Mouse (Mus musculus) 3134 (cell line): ENCODE measurements around the gene Akt2.
"Not testable (repeated sequence)": the region's sequence is repeated elsewhere in the genome, so short reads cannot be mapped to it uniquely, and the experiment has no call there.

Source experiments
- DNase-seq: peaks from one replicate; pipeline ENCODE4 v3.0.0-alpha.2; 2011; ENCODE audit warnings: low spot score; ENCODE audit not compliant: insufficient read length; ENCODE audit errors: extremely low read depth

The Akt2 gene

GRCm38 (mm10) chr7:27612940-27613339 lies 21.6 kb downstream of the Akt2 start:
- no peak for DNase-seq

- no peak for DNase-seq
Measured at GRCm38 (mm10) chr7:27613751-27614499, 22.6 kb downstream of the Akt2 start.

GRCm38 (mm10) chr7:27621028-27621427 lies 29.7 kb downstream of the Akt2 start:
- DNase-seq, result no peak

- DNase-seq, result no peak
Measured at GRCm38 (mm10) chr7:27622234-27622633, 30.9 kb downstream of the Akt2 start.

GRCm38 (mm10) chr7:27624967-27625366 lies 33.6 kb downstream of the Akt2 start:
- no peak for DNase-seq

- DNase-seq, result no peak
Measured at GRCm38 (mm10) chr7:27627707-27628106, 36.4 kb downstream of the Akt2 start.

- no peak for DNase-seq
Measured at GRCm38 (mm10) chr7:27628190-27628589, 36.8 kb downstream of the Akt2 start.

GRCm38 (mm10) chr7:27628816-27629215 lies 37.5 kb downstream of the Akt2 start:
- DNase-seq, result not testable (repeated sequence)

- DNase-seq, result no peak
Measured at GRCm38 (mm10) chr7:27631439-27631838, 40.1 kb downstream of the Akt2 start.

GRCm38 (mm10) chr7:27633166-27633565 lies 41.8 kb downstream of the Akt2 start:
- DNase-seq, result no peak

GRCm38 (mm10) chr7:27634691-27635090 lies 43.3 kb downstream of the Akt2 start:
- DNase-seq, result no peak

GRCm38 (mm10) chr7:27635094-27635493 lies 43.7 kb downstream of the Akt2 start:
- DNase-seq, result not testable (repeated sequence)

GRCm38 (mm10) chr7:27644471-27644870 lies 53.1 kb downstream of the Akt2 start:
- no peak for DNase-seq

- DNase-seq, result no peak
Measured at GRCm38 (mm10) chr7:27646516-27646915, 55.2 kb downstream of the Akt2 start.

- DNase-seq, result no peak
Measured at GRCm38 (mm10) chr7:27647281-27648002, 56.1 kb downstream of the Akt2 start.

GRCm38 (mm10) chr7:27649723-27650122 lies 58.4 kb downstream of the Akt2 start:
- no peak for DNase-seq

GRCm38 (mm10) chr7:27650949-27651348 lies 59.6 kb downstream of the Akt2 start:
- peak; percentile 48 for DNase-seq

- DNase-seq, result no peak
Measured at GRCm38 (mm10) chr7:27653681-27654437, 62.5 kb downstream of the Akt2 start, which contains the start of gene Ttc9b. Gene Ttc9b, plus strand, starts transcription at chr7:27653915.

- DNase-seq, result no peak
Measured at GRCm38 (mm10) chr7:27654607-27655276, 63.4 kb downstream of the Akt2 start.

- no peak for DNase-seq
Measured at GRCm38 (mm10) chr7:27655545-27655944, 64.2 kb downstream of the Akt2 start.

- DNase-seq, result no peak
Measured at GRCm38 (mm10) chr7:27656600-27656999, 65.2 kb downstream of the Akt2 start.
